Mouse (Mus musculus) olfactory bulb, adult 2 months (tissue): Measurements from ENCODE around the gene Slamf9.

ENCODE experiments used
- CTCF ChIP-seq: fragments of 200-500 bp; IDR thresholded peaks from 2 replicates; pipeline ENCODE4 v1.5.1; 2012; ENCODE audit warnings: low read depth, mild to moderate bottlenecking, low read length, moderate library complexity; ENCODE audit not compliant: insufficient read depth
- POLR2A ChIP-seq: fragments of 200-500 bp; IDR thresholded peaks from 2 replicates; pipeline ENCODE4 v1.6.1; 2012; ENCODE audit warnings: mild to moderate bottlenecking, low read depth, low read length, moderate library complexity; ENCODE audit not compliant: insufficient read depth

- TF ChIP-seq POLR2A (no peak), CTCF (no peak)
These were observed 42.6 kb upstream of the Slamf9 start for GRCm38 (mm10) chr1:172432587-172432955.
